12 mouse cellular contexts compared by ENCODE assay signal in genomic region chr4:58401973-58402501, GRCm38 (mm10).
DNase-seq lines count a peak whose midpoint lies in the region; ATAC-seq and TF ChIP-seq lines count a peak whose summit lies in the region.
"Had no signal": no experiment of that assay in that cellular context is flagged by ENCODE, and none has a peak within 500 bp of the region (broad histone marks: within the 10 kb centered on the region; RNA-seq: fewer than 3 reads in every experiment).

No protein-coding gene starts in this region.

- no peak overlapping the region for H3K4me3 ChIP-seq in lung, adult 2 months (replicated peaks; ENCODE audit: extremely low read depth, low read depth, low read length)
- H3K4me3 ChIP-seq in stomach, embryonic 16.5 days (replicated peaks; ENCODE audit: low read length): no peak overlapping the region
- H3K4me3 ChIP-seq: embryonic facial prominence, embryonic 13.5 days; heart, embryonic 15.5 days had no signal

- H3K9me3 ChIP-seq in stomach, embryonic 16.5 days (replicated peaks; ENCODE audit: control insufficient read depth, low read length): no peaks in the 10 kb centered on the region
- H3K9me3 ChIP-seq: embryonic facial prominence, embryonic 13.5 days; heart, embryonic 15.5 days had no signal

- no peak for TF ChIP-seq CTCF in lung, adult 2 months (IDR thresholded peaks at IDR 0.05; ENCODE audit: insufficient read depth, low read length)

- no peak overlapping the region for H3K4me2 ChIP-seq in stomach, embryonic 16.5 days (ENCODE audit: low read depth, low read length)
- H3K4me2 ChIP-seq: embryonic facial prominence, embryonic 13.5 days; heart, embryonic 15.5 days had no signal

- WGBS in lung, adult 2 months: 50% methylated on average over 4 of the region's 4 CpGs
- 74% methylated on average over 4 of the region's 4 CpGs for whole genome bisulfite sequencing in stomach, embryonic 16.5 days

- H3K27me3 ChIP-seq in stomach, embryonic 16.5 days (ENCODE audit: control insufficient read depth, insufficient read depth, low read length): no peaks in the 10 kb centered on the region
- H3K27me3 ChIP-seq: embryonic facial prominence, embryonic 13.5 days; heart, embryonic 15.5 days had no signal

- peak; percentile 44; the same call in 1 of the 2 replicates for ATAC-seq in stomach, embryonic 16.5 days (ENCODE audit: insufficient read depth, low FRiP score)

- TF ChIP-seq POLR2A in lung, adult 2 months (IDR thresholded peaks at IDR 0.05; ENCODE audit: borderline replicate concordance, extremely low read depth, low read depth, low read length): no peak

- H3K4me1 ChIP-seq in lung, adult 2 months (ENCODE audit: control insufficient read depth, insufficient read depth, low read length): no peaks in the 10 kb centered on the region
- no peaks in the 10 kb centered on the region for H3K4me1 ChIP-seq in stomach, embryonic 16.5 days (ENCODE audit: control insufficient read depth, insufficient read depth, low read length)
- H3K4me1 ChIP-seq: embryonic facial prominence, embryonic 13.5 days; heart, embryonic 15.5 days had no signal

- H3K36me3 ChIP-seq in stomach, embryonic 16.5 days (ENCODE audit: control insufficient read depth, insufficient read depth, low read length): no peaks in the 10 kb centered on the region
- H3K36me3 ChIP-seq: embryonic facial prominence, embryonic 13.5 days; heart, embryonic 15.5 days had no signal

- no peak overlapping the region for H3K9ac ChIP-seq in stomach, embryonic 16.5 days (ENCODE audit: low read length)
- H3K9ac ChIP-seq: embryonic facial prominence, embryonic 13.5 days; heart, embryonic 15.5 days had no signal

- peak; percentile 31 to 33 for DNase-seq in adrenal gland, postnatal 36 days
- no peak for DNase-seq in adrenal gland, postnatal 25 days
- peak; percentile 14 for DNase-seq in lung, postnatal 10 days
- no peak for DNase-seq in lung, adult 2 months
- peak; percentile 24 for DNase-seq in layer of hippocampus, adult 9-10 months (ENCODE audit: low spot score)
- DNase-seq in kidney, postnatal 10 days: no peak
- no peak for DNase-seq in spleen, adult 12 weeks (ENCODE audit: low spot score)
- DNase-seq: kidney, postnatal 25 days; thymus, postnatal 36 days had no signal

- no peak overlapping the region for H3K27ac ChIP-seq in stomach, embryonic 16.5 days (ENCODE audit: low read length)
- H3K27ac ChIP-seq: embryonic facial prominence, embryonic 13.5 days; heart, embryonic 15.5 days had no signal

Comparison
In these comparisons a context has a peak if more than half of its experiments do, and no peak if none do; other contexts are left out.
1. DNase-seq: peak in adrenal gland, postnatal 36 days (2 of 2), lung, postnatal 10 days (single experiment) and layer of hippocampus, adult 9-10 months (single experiment); none in adrenal gland, postnatal 25 days (single experiment), lung, adult 2 months (single experiment), kidney, postnatal 10 days (single experiment) and spleen, adult 12 weeks (single experiment).